In the genomic region with DNA sequence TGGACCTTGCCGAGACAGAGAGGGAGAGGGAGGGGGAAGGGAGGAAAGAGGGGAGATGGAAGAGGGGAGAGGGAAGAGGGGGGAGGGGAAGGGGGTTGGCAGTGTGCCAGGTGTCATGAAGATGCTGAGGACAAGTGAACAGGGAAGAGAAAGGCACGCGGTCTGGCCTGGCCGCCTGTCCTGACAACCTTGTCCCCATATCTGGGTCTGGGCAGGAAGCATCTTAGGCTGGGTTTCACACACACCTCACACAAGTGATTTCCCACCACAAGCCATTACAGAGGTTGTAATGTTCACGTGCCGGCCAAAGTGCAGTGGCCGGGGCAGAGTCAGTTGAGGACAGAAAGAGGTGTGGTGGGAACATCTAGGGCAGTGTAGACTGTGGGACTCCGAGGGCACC, we compare ENCODE assay signal across 11 mouse cellular contexts. TPM values are rescaled to one million over a fixed set of nuclear protein-coding genes. Genes with fewer than 3 reads are reported as not detected.
DNase-seq lines count a peak whose midpoint lies in the region; ATAC-seq and TF ChIP-seq lines count a peak whose summit lies in the region.
"Had no signal": no experiment of that assay in that cellular context is flagged by ENCODE, and none has a peak within 500 bp of the region (broad histone marks: within the 10 kb centered on the region; RNA-seq: fewer than 3 reads in every experiment).

No protein-coding gene starts in this region.

- H3K36me3 ChIP-seq in heart, embryonic 16.5 days (ENCODE audit: control insufficient read depth, insufficient read depth) = peaks cover 2% of the 10 kb centered on the region; the same call in 1 of the 2 replicates
- no peaks in the 10 kb centered on the region for H3K36me3 ChIP-seq in heart, adult 2 months (ENCODE audit: control insufficient read depth, insufficient read depth, low read length)
- H3K36me3 ChIP-seq in midbrain, embryonic 13.5 days = no peaks in the 10 kb centered on the region

- no peak for TF ChIP-seq CTCF in heart, adult 2 months (IDR thresholded peaks at IDR 0.05)

- no peak for DNase-seq in heart, adult 2 months
- peak; percentile 79 for DNase-seq in retina, postnatal 1 day
- no peak for DNase-seq in retina, embryonic 14.5 days (ENCODE audit: low spot score)
- DNase-seq in kidney, postnatal 4 days = peak; percentile 32 to 33
- DNase-seq in yolk sac, embryonic 10.5 days (ENCODE audit: low spot score) = peak; percentile 67
- DNase-seq in urinary bladder, postnatal 14 days (ENCODE audit: low spot score) = no peak
- DNase-seq: cerebellum, postnatal 36 days; layer of hippocampus, adult 9-11 months had no signal

- peaks cover 16% of the 10 kb centered on the region for H3K4me1 ChIP-seq in heart, embryonic 16.5 days (ENCODE audit: control insufficient read depth, insufficient read depth, low read length)
- peaks cover 8% of the 10 kb centered on the region for H3K4me1 ChIP-seq in heart, adult 2 months (ENCODE audit: control insufficient read depth, insufficient read depth, low read length)
- H3K4me1 ChIP-seq in midbrain, embryonic 13.5 days (replicated peaks) = peaks cover 12% of the 10 kb centered on the region

- H3K4me3 ChIP-seq in heart, embryonic 16.5 days (ENCODE audit: low read length) = no peak overlapping the region
- H3K4me3 ChIP-seq in heart, adult 2 months = no peak overlapping the region
- no peak overlapping the region for H3K4me3 ChIP-seq in midbrain, embryonic 13.5 days (replicated peaks)
- H3K4me3 ChIP-seq: limb, embryonic 15.5 days had no signal

- intact Hi-C loops in heart, adult 2 months (cut with DNase I) = no loop called here

- H3K4me2 ChIP-seq in heart, embryonic 16.5 days (ENCODE audit: low read depth, low read length) = no peak overlapping the region
- no peak overlapping the region for H3K4me2 ChIP-seq in midbrain, embryonic 13.5 days (replicated peaks)
- H3K4me2 ChIP-seq: limb, embryonic 15.5 days had no signal

- H3K27me3 ChIP-seq in heart, embryonic 16.5 days (ENCODE audit: control insufficient read depth, insufficient read depth, low read length) = no peaks in the 10 kb centered on the region
- no peaks in the 10 kb centered on the region for H3K27me3 ChIP-seq in heart, adult 2 months (ENCODE audit: control insufficient read depth, insufficient read depth, low read length)
- no peaks in the 10 kb centered on the region for H3K27me3 ChIP-seq in midbrain, embryonic 13.5 days
- H3K27me3 ChIP-seq: limb, embryonic 15.5 days had no signal

- no peak for TF ChIP-seq POLR2A in heart, adult 2 months (IDR thresholded peaks at IDR 0.05; ENCODE audit: insufficient read depth, low read depth, low read length)

- 25% methylated on average over 8 of the region's 8 CpGs for WGBS in heart, embryonic 16.5 days
- WGBS in heart, adult 2 months = 18% methylated on average over 8 of the region's 8 CpGs
- 64% methylated on average over 8 of the region's 8 CpGs for WGBS in midbrain, embryonic 13.5 days

- H3K79me2 ChIP-seq in heart, adult 2 months (replicated peaks; ENCODE audit: control insufficient read depth, insufficient read depth, low read length) = no peaks in the 10 kb centered on the region

- H3K9ac ChIP-seq in heart, embryonic 16.5 days (ENCODE audit: low read length) = no peak overlapping the region
- no peak overlapping the region for H3K9ac ChIP-seq in heart, adult 2 months (ENCODE audit: low read depth, low read length)
- no peak overlapping the region for H3K9ac ChIP-seq in midbrain, embryonic 13.5 days (replicated peaks)
- H3K9ac ChIP-seq: limb, embryonic 15.5 days had no signal

- no peak for TF ChIP-seq EP300 in heart, adult 2 months (IDR thresholded peaks at IDR 0.05; ENCODE audit: insufficient read depth, low read depth, low read length)

- peak; percentile 38; the same call in 1 of the 2 replicates for ATAC-seq in heart, embryonic 16.5 days (replicated peaks; ENCODE audit: extremely low read depth, insufficient read depth, low FRiP score)
- ATAC-seq in midbrain, embryonic 13.5 days = no peak

- H3K9me3 ChIP-seq in heart, embryonic 16.5 days (replicated peaks; ENCODE audit: control insufficient read depth, low read length) = peaks cover 5% of the 10 kb centered on the region
- H3K9me3 ChIP-seq in midbrain, embryonic 13.5 days = no peaks in the 10 kb centered on the region
- H3K9me3 ChIP-seq: limb, embryonic 15.5 days had no signal

- no peak overlapping the region for H3K27ac ChIP-seq in heart, embryonic 16.5 days (ENCODE audit: low read length)
- H3K27ac ChIP-seq in heart, adult 2 months = no peak overlapping the region
- no peak overlapping the region for H3K27ac ChIP-seq in midbrain, embryonic 13.5 days
- H3K27ac ChIP-seq: limb, embryonic 15.5 days had no signal

RNA-seq across cellular contexts. Expression of a gene that starts 25.7 kb away (rescaled TPM):
- polyA plus RNA-seq in heart, embryonic 16.5 days (2015; fragmentation: Nextera tagmentation; extraction: Ambion mirVana) = 17.6 and 21.1 TPM in 2 replicates
- total RNA-seq in heart, adult 2 months (2021) = 10 to 100 TPM; 11.2 to 12.0 TPM
- polyA plus RNA-seq in heart, adult 2 months (2012; rRNA removed) = 7.4 and 11.8 TPM in 2 replicates
- polyA plus RNA-seq in midbrain, embryonic 13.5 days (2015; fragmentation: Nextera tagmentation; extraction: Ambion mirVana) = 20.2 and 26.9 TPM in 2 replicates

RNA-seq across cellular contexts. Expression of a gene that starts 40.7 kb away (rescaled TPM):
- polyA plus RNA-seq in heart, embryonic 16.5 days (2015; fragmentation: Nextera tagmentation; extraction: Ambion mirVana) = 279 and 343 TPM in 2 replicates
- total RNA-seq in heart, adult 2 months (2021) = 100 to 1,000 TPM; 360 to 417 TPM
- 634 and 1,197 TPM in 2 replicates for polyA plus RNA-seq in heart, adult 2 months (2012; rRNA removed)
- polyA plus RNA-seq in midbrain, embryonic 13.5 days (2015; fragmentation: Nextera tagmentation; extraction: Ambion mirVana) = 382 and 387 TPM in 2 replicates

RNA-seq across cellular contexts. Expression of a gene that starts 55.1 kb away (rescaled TPM):
- polyA plus RNA-seq in heart, embryonic 16.5 days (2015; fragmentation: Nextera tagmentation; extraction: Ambion mirVana) = 1.2 and 1.8 TPM in 2 replicates
- total RNA-seq in heart, adult 2 months (2021) = 10 to 100 TPM; 31.5 to 35.9 TPM
- 31.2 and 33.0 TPM in 2 replicates for polyA plus RNA-seq in heart, adult 2 months (2012; rRNA removed)
- 0.84 and 1.4 TPM in 2 replicates for polyA plus RNA-seq in midbrain, embryonic 13.5 days (2015; fragmentation: Nextera tagmentation; extraction: Ambion mirVana)

Comparison
In these comparisons a context has a peak if more than half of its experiments do, and no peak if none do; other contexts are left out.
1. DNase-seq: peak in retina, postnatal 1 day (single experiment), kidney, postnatal 4 days (2 of 2) and yolk sac, embryonic 10.5 days (single experiment); none in heart, adult 2 months (0 of 2), retina, embryonic 14.5 days (single experiment) and urinary bladder, postnatal 14 days (single experiment).
2. RNA of a gene that starts 55.1 kb away (polyA plus RNA-seq): 31.2 to 33.0 TPM in heart, adult 2 months; 0.84 to 1.4 TPM in midbrain, embryonic 13.5 days and 1.2 to 1.8 TPM in heart, embryonic 16.5 days; every median in the first group is over 10 times any median in the second.